8 mouse cellular contexts compared by ENCODE assay signal in the genomic region with DNA sequence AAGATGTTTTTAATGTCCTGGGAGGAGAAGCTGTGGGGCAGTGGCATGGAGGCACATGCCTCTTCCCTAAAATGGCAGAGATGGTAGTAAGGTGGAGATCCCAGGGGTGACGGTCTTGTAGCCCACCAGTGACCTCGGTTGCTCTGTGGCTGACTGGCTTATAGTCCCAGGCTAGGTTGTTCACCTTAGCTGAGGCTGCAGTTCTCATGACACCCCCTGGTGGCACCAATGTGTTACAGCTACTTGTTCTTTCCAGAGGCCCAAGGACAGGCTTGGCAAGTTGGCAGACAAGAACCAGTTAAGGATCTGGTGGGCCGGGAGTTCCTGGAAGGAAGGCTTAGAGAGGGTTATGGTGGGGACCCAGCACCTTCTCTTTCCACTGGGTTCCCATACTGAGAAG. TPM values are rescaled to one million over a fixed set of nuclear protein-coding genes. Genes with fewer than 3 reads are reported as not detected.
DNase-seq lines count a peak whose midpoint lies in the region; ATAC-seq and TF ChIP-seq lines count a peak whose summit lies in the region.

No protein-coding gene starts in this region.

- H3K9ac ChIP-seq in lung, embryonic 14.5 days = no peak overlapping the region

- H3K4me1 ChIP-seq in E14TG2a.4 (replicated peaks; ENCODE audit: low read depth, low read length) = peaks cover 38% of the 10 kb centered on the region
- H3K4me1 ChIP-seq in cortical plate, adult 2 months (ENCODE audit: control insufficient read depth, insufficient read depth, low read length) = peaks cover 12% of the 10 kb centered on the region
- H3K4me1 ChIP-seq in lung, embryonic 14.5 days (ENCODE audit: insufficient read depth) = no peaks in the 10 kb centered on the region

- no peak overlapping the region for H3K27ac ChIP-seq in cortical plate, adult 2 months (ENCODE audit: insufficient read depth, low read length)
- peak overlapping the region; percentile 58; the same call in 1 of the 2 replicates for H3K27ac ChIP-seq in lung, embryonic 14.5 days (ENCODE audit: low read depth)

- 0 out of 2 replicates have a peak overlapping the region, but pooled peaks have one; percentile 4 for H3K4me2 ChIP-seq in lung, embryonic 14.5 days

- DNase-seq in adrenal gland, adult 18-20 months (ENCODE audit: low spot score in 2 of 2) = peak; percentile 49 to 58
- DNase-seq in kidney, postnatal 25 days = peak; percentile 75 to 77
- DNase-seq in lung, embryonic 14.5 days = peak; percentile 83
- DNase-seq in retina, embryonic 14.5 days (ENCODE audit: low spot score) = peak; percentile 84

- peaks cover 52% of the 10 kb centered on the region for H3K27me3 ChIP-seq in E14TG2a.4 (ENCODE audit: insufficient read depth, low read length)
- H3K27me3 ChIP-seq in lung, embryonic 14.5 days (ENCODE audit: insufficient read depth, low read length) = peaks cover 2% of the 10 kb centered on the region; the same call in 1 of the 2 replicates

- peak; percentile 72 for TF ChIP-seq CTCF in E14TG2a.4 (conservative IDR thresholded peaks at IDR 0.05; ENCODE audit: low read length)
- TF ChIP-seq CTCF in cortical plate, adult 2 months (IDR thresholded peaks at IDR 0.05; ENCODE audit: extremely low read depth, insufficient read depth, low read length) = peak; percentile 79
- TF ChIP-seq CTCF in lung, embryonic 14.5 days (IDR thresholded peaks at IDR 0.05; ENCODE audit: low read depth) = peak; percentile 90

- H3K36me3 ChIP-seq in E14TG2a.4 (ENCODE audit: insufficient read depth, low read length) = peaks cover 5% of the 10 kb centered on the region; the same call in 1 of the 2 replicates
- no peaks in the 10 kb centered on the region for H3K36me3 ChIP-seq in lung, embryonic 14.5 days (ENCODE audit: insufficient read depth)

- no peak overlapping the region for H3K4me3 ChIP-seq in E14TG2a.4 (replicated peaks; ENCODE audit: low read length)
- no peak overlapping the region for H3K4me3 ChIP-seq in cortical plate, adult 2 months (ENCODE audit: insufficient read depth, low read length)
- no peak overlapping the region for H3K4me3 ChIP-seq in lung, embryonic 14.5 days (ENCODE audit: low read depth, low read length)

- 21% methylated on average over 3 of the region's 3 CpGs for WGBS in lung, embryonic 14.5 days

- no peaks in the 10 kb centered on the region for H3K9me3 ChIP-seq in E14TG2a.4 (ENCODE audit: low read length)
- no peaks in the 10 kb centered on the region for H3K9me3 ChIP-seq in lung, embryonic 14.5 days (ENCODE audit: low read depth, low read length)

- TF ChIP-seq POLR2A in cortical plate, adult 2 months (IDR thresholded peaks at IDR 0.05; ENCODE audit: extremely low read depth, insufficient read depth, low read length) = no peak

- ATAC-seq in granulocyte monocyte progenitor cell, adult 5-6 weeks (replicated peaks; ENCODE audit: poor library complexity, severe bottlenecking) = peak; percentile 60
- ATAC-seq in lung, embryonic 14.5 days (ENCODE audit: insufficient read depth) = peak; percentile 32
- ATAC-seq in megakaryocyte, adult 5-6 weeks (ENCODE audit: poor library complexity, severe bottlenecking) = no peak

RNA-seq across cellular contexts. Expression of a gene that starts 21.4 kb away (rescaled TPM):
- total RNA-seq in adrenal gland, adult 18-20 months (2021) = 1 to 10 TPM; 4.1 to 5.9 TPM
- polyA plus RNA-seq in cortical plate, adult 2 months (2012; rRNA removed) = 9.5 and 24.2 TPM in 2 replicates
- total RNA-seq in granulocyte monocyte progenitor cell, adult 5-6 weeks (2014; fragmentation: Nextera tagmentation) = not detected in 2 replicates
- 0.34 TPM in 1 of 2 replicates, not detected in the other for total RNA-seq in granulocyte monocyte progenitor cell, adult 5-6 weeks (2017)
- polyA plus RNA-seq in lung, embryonic 14.5 days (2014; fragmentation: Nextera tagmentation; extraction: Ambion mirVana) = 0.78 and 0.97 TPM in 2 replicates
- not detected in 2 replicates for total RNA-seq in megakaryocyte, adult 5-6 weeks (2015)
- not detected in 2 replicates for total RNA-seq in megakaryocyte, adult 5-6 weeks (2017)

RNA-seq across cellular contexts. Expression of a gene that starts 46.8 kb away (rescaled TPM):
- under 1 TPM in 1 of 2 experiments, not detected in 1; 0.35 TPM for total RNA-seq in adrenal gland, adult 18-20 months (2021)
- polyA plus RNA-seq in cortical plate, adult 2 months (2012; rRNA removed) = 1.4 and 2.5 TPM in 2 replicates
- 1.2 TPM in 1 of 2 replicates, not detected in the other for total RNA-seq in granulocyte monocyte progenitor cell, adult 5-6 weeks (2014; fragmentation: Nextera tagmentation)
- not detected in 2 replicates for total RNA-seq in granulocyte monocyte progenitor cell, adult 5-6 weeks (2017)
- 0.26 TPM in 1 of 2 replicates, not detected in the other for polyA plus RNA-seq in lung, embryonic 14.5 days (2014; fragmentation: Nextera tagmentation; extraction: Ambion mirVana)
- total RNA-seq in megakaryocyte, adult 5-6 weeks (2015) = 0.29 TPM in 1 of 2 replicates, not detected in the other
- 0.37 TPM in 1 of 2 replicates, not detected in the other for total RNA-seq in megakaryocyte, adult 5-6 weeks (2017)

RNA-seq across cellular contexts. Expression of a gene that starts 47.0 kb away (rescaled TPM):
- 10 to 100 TPM; 32.1 to 33.0 TPM for total RNA-seq in adrenal gland, adult 18-20 months (2021)
- 213 and 252 TPM in 2 replicates for polyA plus RNA-seq in cortical plate, adult 2 months (2012; rRNA removed)
- not detected in 2 replicates for total RNA-seq in granulocyte monocyte progenitor cell, adult 5-6 weeks (2014; fragmentation: Nextera tagmentation)
- not detected in 2 replicates for total RNA-seq in granulocyte monocyte progenitor cell, adult 5-6 weeks (2017)
- polyA plus RNA-seq in lung, embryonic 14.5 days (2014; fragmentation: Nextera tagmentation; extraction: Ambion mirVana) = 3.3 and 4.7 TPM in 2 replicates
- not detected in 2 replicates for total RNA-seq in megakaryocyte, adult 5-6 weeks (2015)
- total RNA-seq in megakaryocyte, adult 5-6 weeks (2017) = not detected in 2 replicates

Comparison
In these comparisons a context has a peak if more than half of its experiments do, and no peak if none do; other contexts are left out.
1. RNA of a gene that starts 47.0 kb away (total RNA-seq): 32.1 to 33.0 TPM in adrenal gland, adult 18-20 months; not detected in granulocyte monocyte progenitor cell, adult 5-6 weeks and not detected in megakaryocyte, adult 5-6 weeks; every median in the first group is over 10 times any median in the second.
2. Peak in every context shown above with its lines, with median percentiles within 50 percentile points of each other: CTCF ChIP-seq and DNase-seq.